Mouse (Mus musculus): Measurements from ENCODE around the gene Gm27029.

DNA sequence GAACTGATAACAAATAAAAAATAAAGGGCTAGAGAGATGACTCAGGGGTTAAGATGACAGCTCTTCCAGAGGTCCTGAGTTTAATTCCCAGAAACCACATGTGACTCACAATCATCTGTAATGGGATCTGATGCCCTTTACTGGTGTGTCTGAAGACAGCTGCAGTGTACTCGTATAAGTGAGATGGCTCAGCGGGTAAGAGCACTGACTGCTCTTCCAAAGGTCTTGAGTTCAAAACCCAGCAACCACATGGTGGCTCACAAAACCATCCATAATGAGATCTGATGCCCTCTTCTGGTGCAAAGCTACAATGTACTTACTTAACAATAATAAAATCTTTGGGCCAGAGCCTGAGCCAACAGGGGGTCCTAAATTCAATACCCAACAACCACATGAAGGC is 9.3 kb downstream of the Gm27029 start:
- TF ChIP-seq CTCF (IDR thresholded peaks at IDR 0.05; ENCODE audit: low read depth, low read length), result no peak
- no peak for TF ChIP-seq POLR2A (IDR thresholded peaks at IDR 0.05; ENCODE audit: insufficient read depth, low read length)
- no peak for TF ChIP-seq EP300 (IDR thresholded peaks at IDR 0.05; ENCODE audit: insufficient read depth, low read depth, low read length)

Data from ES-Bruce4 (cell line).